Mouse (Mus musculus): ENCODE measurements around the gene Hnrnpu. TPM values are rescaled to one million over a fixed set of nuclear protein-coding genes. Genes with fewer than 3 reads are reported as not detected.

Hnrnpu gene
- polyA plus RNA-seq, 1 experiment from 2014 or later: 362 TPM

DNA sequence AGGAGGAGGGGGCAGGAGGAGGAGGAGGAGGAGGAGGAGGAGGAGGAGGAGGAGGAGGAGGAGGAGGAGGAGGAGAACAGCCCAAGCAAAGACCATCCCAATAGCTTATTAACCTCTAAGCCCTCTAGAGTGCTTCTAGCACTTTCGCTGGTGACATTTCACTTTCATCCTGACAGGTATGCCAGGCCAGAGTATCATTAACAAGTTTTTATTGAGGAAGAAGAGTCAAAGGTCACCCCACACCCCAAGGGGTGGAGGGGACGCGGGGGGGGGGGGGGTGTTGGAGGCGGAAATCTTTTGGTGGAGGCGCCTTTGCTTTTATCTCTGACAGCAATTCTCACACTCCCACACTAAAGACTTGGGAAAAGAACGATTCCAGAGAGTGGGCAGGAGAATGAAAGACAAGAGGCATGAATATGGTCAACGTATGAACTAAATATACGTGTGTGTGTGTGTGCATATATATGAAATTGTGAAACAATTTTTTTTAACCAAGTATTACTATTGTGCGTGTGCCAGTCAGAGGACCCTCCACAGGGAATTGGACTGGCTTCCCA lies 62.3 kb downstream of the Hnrnpu start:
- no peaks in the 10 kb centered on the region for H3K9me3 ChIP-seq (replicated peaks)
- WGBS: 45% methylated on average over 9 of the region's 9 CpGs
- H3K27me3 ChIP-seq: no peaks in the 10 kb centered on the region
- peak overlapping the region; percentile 87 for H3K4me2 ChIP-seq (replicated peaks)
- no peak overlapping the region; the same call in 1 of the 2 replicates for H3K9ac ChIP-seq
- no peak overlapping the region for H3K27ac ChIP-seq (replicated peaks)
- 0 out of 2 replicates have a peak, but pooled peaks cover 5% of the 10 kb centered on the region for H3K4me1 ChIP-seq
- no peaks in the 10 kb centered on the region for H3K36me3 ChIP-seq
- peak overlapping the region; percentile 68 for H3K4me3 ChIP-seq (replicated peaks)
- no peak for ATAC-seq (ENCODE audit: insufficient number of reproducible peaks, low FRiP score, low TSS enrichment, low read depth)

Small RNA genes within 50 kb of the gene (microRNA-seq; reads per million reads assigned to microRNA genes)
- gene Gm27458 (ENCODE audit: borderline number of aligned reads): not detected

Other genes starting within 250 kb of the Hnrnpu start
- gene Desi2, start 150.4 kb downstream of the Hnrnpu start, polyA plus RNA-seq (2015; fragmentation: Nextera tagmentation; extraction: Ambion mirVana): 25.8 and 29.2 TPM in 2 replicates
- 113 and 118 TPM in 2 replicates for gene Cox20, start 18.7 kb downstream of the Hnrnpu start, polyA plus RNA-seq (2015; fragmentation: Nextera tagmentation; extraction: Ambion mirVana)
- gene Efcab2, start 68.3 kb upstream of the Hnrnpu start, polyA plus RNA-seq (2015; fragmentation: Nextera tagmentation; extraction: Ambion mirVana): 4.6 and 4.9 TPM in 2 replicates
- 7.4 and 8.7 TPM in 2 replicates for gene Kif26b, start 191.3 kb upstream of the Hnrnpu start, polyA plus RNA-seq (2015; fragmentation: Nextera tagmentation; extraction: Ambion mirVana)